Mouse (Mus musculus) bone marrow, adult 2 months (tissue): ENCODE data around the gene Katna1. TPM values are rescaled to one million over a fixed set of nuclear protein-coding genes. Genes with fewer than 3 reads are reported as not detected.

Source experiments
- H3K27ac ChIP-seq: fragments of 200-500 bp; 2 replicates; pipeline ENCODE4 v1.5.1; 2012; ENCODE audit warnings: low read depth, mild to moderate bottlenecking, control low read depth, inconsistent platforms, low read length; ENCODE audit not compliant: control insufficient read depth, poor library complexity, insufficient read depth
- H3K4me1 ChIP-seq: fragments of 200-500 bp; 2 replicates; pipeline ENCODE4 v1.6.1; 2011; ENCODE audit warnings: low read length; ENCODE audit not compliant: control insufficient read depth, insufficient read depth
- H3K4me3 ChIP-seq: fragments of 200-500 bp; replicated peaks from 2 replicates; pipeline ENCODE3; 2011; ENCODE audit warnings: mild to moderate bottlenecking, low read depth, low read length, control low read depth; ENCODE audit not compliant: control insufficient read depth
- CTCF ChIP-seq: fragments of 200-500 bp; IDR thresholded peaks from 2 replicates; pipeline ENCODE4 v1.5.1; 2011; ENCODE audit warnings: low read length, control low read depth; ENCODE audit not compliant: control insufficient read depth, insufficient read depth
- POLR2A ChIP-seq: fragments of 200-500 bp; IDR thresholded peaks from 2 replicates; pipeline ENCODE4 v1.6.1; 2011; ENCODE audit warnings: low read depth, mild to moderate bottlenecking, control low read depth, low read length, borderline replicate concordance; ENCODE audit not compliant: control insufficient read depth
- WGBS: fragments of 180-500 bp; shearing (Covaris S2); methylation state at CpG from one replicate; pipeline ENCODE4 v1.1.7; 2018; 5-methylcytosine and 5-hydroxymethylcytosine counted together
- polyA plus RNA-seq: library from polyadenylated mRNA; stranded (reverse); fragments of >200 nt; gene quantifications from 2 replicates; pipeline ENCODE4 v1.2.4, GENCODE M21; 2011; ENCODE audit warnings: low replicate concordance; ENCODE audit not compliant: missing spikeins, insufficient read depth, insufficient read length

Katna1 gene
- polyA plus RNA-seq, 1 experiment = 71.3 TPM

DNA sequence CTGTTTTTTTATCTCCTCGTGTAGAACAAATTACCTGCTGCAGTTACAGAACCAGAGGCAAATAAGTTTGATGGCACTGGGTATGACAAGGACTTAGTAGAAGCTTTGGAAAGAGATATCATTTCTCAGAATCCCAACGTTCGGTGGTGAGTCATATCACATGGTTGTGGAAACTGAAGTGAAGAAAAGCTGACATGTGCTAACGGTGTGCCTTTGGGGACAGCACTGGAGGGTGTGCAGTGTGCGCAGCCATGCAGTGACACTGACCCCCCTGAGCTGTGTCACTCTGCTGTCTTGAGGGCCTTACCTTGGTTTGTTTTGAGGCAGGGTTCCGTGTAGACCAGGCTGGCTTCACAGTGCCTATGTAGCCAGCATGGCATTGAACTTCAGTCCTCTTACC, 23.0 kb downstream of the Katna1 start:
- WGBS = 82% methylated on average over 6 of the region's 6 CpGs
- no peak overlapping the region for H3K27ac ChIP-seq
- H3K4me3 ChIP-seq = no peak overlapping the region
- TF ChIP-seq CTCF = no peak
- no peak for TF ChIP-seq POLR2A
- no peaks in the 10 kb centered on the region for H3K4me1 ChIP-seq

DNA sequence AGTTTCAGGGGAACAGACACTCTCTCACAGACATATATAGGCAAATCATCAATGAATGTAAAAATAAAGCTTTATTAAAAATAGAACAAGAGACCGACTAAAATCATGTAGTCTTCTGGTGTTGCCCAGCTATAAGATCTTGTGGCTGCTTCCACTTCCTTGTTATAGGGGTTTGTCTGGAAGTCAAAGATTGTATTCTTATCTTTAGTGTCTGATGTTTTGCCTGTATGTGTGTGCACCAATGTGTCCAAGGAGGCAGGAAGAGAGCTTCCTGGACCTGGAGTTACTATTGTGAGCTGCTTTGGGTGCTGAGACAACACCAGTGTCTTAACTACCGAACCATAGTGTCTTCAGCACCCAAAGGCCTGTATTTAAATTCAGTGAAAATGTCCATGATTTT, 31.7 kb downstream of the Katna1 start:
- Histone ChIP-seq H3K27ac (no peak overlapping the region), H3K4me3 (no peak overlapping the region), H3K4me1 (no peaks in the 10 kb centered on the region)
- WGBS = 59% methylated on average over 2 of the region's 2 CpGs
- TF ChIP-seq CTCF = no peak
- no peak for TF ChIP-seq POLR2A

DNA sequence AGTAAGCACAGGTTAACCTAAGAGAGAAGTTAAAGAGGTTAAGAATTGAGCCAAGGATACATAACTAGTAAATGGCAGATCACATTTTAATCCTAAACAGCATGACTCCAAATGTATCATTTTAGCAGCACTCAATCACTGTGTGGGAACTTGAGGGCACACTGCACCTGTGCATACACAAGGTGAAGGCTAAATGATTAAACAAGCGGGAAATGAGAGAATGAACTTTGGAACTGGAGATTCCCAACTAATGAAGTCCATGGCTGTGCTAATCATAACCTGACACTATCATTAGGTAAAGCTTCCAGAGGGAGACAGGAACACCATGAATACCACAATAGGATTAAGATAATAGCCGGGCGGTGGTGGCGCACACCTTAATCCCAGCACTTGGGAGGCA, 46.5 kb downstream of the Katna1 start:
- Histone ChIP-seq H3K4me3 (no peak overlapping the region), H3K27ac (no peak overlapping the region), H3K4me1 (no peaks in the 10 kb centered on the region)
- TF ChIP-seq POLR2A = no peak
- TF ChIP-seq CTCF = no peak
- 93% methylated on average over 4 of the region's 4 CpGs for WGBS

DNA sequence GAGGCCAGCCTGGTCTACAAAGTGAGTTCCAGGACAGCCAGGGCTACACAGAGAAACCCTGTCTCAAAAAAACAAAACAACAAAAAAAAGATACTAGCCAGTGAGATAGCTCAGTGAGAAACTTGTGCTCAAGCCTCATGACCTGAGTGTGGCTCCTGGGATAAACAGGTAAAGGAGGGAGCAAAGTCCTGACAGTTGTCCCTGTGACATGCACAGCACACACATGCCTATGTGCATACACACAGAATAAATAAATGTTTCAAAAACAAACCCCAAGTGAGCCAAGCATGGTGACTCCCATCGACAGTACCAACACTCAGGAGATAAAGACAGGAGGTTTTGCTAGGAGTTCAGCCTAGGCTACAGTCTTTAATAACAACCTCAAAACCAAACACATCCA, 47.0 kb downstream of the Katna1 start:
- 85% methylated on average over 1 of the region's 1 CpGs for WGBS
- no peaks in the 10 kb centered on the region for H3K4me1 ChIP-seq
- H3K4me3 ChIP-seq = no peak overlapping the region
- no peak overlapping the region for H3K27ac ChIP-seq
- TF ChIP-seq CTCF (no peak), POLR2A (no peak)

DNA sequence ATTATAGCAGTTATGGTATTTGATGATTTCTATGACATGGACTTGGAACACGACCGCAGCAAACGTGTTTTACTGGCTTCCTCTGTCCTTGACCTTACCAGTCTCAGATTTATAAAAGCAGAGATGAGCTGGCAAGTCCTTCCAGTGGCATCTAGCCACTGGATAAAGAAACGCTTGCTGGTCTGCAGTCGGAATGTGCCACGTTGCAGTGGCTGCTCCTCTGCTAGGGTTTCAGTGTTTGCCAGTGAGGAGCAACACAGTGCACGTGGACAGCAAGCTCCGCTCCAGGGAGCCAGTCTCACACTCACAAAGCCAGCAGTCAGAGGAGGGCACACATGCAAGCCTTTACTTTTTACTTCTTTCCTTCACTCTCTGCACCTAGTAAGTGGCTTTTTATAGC, 49.6 kb downstream of the Katna1 start:
- 89% methylated on average over 8 of the region's 8 CpGs for WGBS
- H3K4me1 ChIP-seq = no peaks in the 10 kb centered on the region; the same call in 1 of the 2 replicates
- no peak overlapping the region for H3K4me3 ChIP-seq
- no peak overlapping the region for H3K27ac ChIP-seq
- no peak for TF ChIP-seq CTCF

DNA sequence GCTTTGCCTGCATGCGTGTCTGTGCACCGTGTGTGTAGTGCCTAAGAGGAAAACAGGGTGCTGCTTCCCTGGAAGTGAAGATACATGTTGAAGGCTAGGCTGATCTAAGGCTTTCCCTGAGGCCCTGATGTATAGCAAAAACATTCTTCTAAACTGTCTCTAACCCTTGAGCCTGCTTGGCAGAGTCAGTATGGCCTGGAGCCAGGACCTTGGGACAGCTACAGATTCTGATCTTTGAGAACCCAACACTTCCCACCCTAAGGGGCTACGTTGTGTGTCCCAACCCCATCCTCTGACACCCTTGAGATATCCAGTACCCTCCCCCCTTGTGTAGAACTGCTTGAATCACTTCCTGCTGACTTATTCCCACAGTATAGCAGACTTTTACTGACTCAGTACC, 52.6 kb downstream of the Katna1 start:
- TF ChIP-seq POLR2A = no peak
- no peak for TF ChIP-seq CTCF
- Histone ChIP-seq H3K4me3 (no peak overlapping the region), H3K4me1 (no peaks in the 10 kb centered on the region; the same call in 1 of the 2 replicates), H3K27ac (no peak overlapping the region)
- 80% methylated on average over 3 of the region's 3 CpGs for WGBS

DNA sequence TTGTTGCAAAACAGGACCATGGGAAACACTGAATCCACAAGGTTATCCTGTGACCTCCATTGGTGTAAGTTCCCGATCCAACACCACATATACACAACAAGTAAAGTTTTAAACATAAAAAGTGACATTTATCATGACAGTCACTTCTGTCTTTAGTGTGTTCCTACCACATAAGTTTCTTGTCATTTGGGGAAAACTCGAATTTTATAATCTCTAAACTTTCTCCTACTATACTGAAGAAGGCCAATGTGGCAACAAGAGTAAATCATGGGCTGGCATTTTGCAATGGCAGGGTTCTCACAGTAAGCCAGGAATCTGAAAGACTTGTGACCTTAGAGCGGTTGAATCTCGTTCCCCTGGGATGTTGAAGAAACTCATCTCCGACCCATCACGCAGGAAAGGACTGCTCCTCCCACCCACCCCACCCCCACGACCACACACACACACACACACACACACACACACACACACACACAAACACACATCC, 54.0 kb downstream of the Katna1 start:
- WGBS = 19% methylated on average over 7 of the region's 7 CpGs
- TF ChIP-seq POLR2A = no peak
- no peak for TF ChIP-seq CTCF
- Histone ChIP-seq H3K4me3 (peak overlapping the region; percentile 89), H3K27ac (no peak overlapping the region; the same call in 1 of the 2 replicates), H3K4me1 (no peaks in the 10 kb centered on the region; the same call in 1 of the 2 replicates)

DNA sequence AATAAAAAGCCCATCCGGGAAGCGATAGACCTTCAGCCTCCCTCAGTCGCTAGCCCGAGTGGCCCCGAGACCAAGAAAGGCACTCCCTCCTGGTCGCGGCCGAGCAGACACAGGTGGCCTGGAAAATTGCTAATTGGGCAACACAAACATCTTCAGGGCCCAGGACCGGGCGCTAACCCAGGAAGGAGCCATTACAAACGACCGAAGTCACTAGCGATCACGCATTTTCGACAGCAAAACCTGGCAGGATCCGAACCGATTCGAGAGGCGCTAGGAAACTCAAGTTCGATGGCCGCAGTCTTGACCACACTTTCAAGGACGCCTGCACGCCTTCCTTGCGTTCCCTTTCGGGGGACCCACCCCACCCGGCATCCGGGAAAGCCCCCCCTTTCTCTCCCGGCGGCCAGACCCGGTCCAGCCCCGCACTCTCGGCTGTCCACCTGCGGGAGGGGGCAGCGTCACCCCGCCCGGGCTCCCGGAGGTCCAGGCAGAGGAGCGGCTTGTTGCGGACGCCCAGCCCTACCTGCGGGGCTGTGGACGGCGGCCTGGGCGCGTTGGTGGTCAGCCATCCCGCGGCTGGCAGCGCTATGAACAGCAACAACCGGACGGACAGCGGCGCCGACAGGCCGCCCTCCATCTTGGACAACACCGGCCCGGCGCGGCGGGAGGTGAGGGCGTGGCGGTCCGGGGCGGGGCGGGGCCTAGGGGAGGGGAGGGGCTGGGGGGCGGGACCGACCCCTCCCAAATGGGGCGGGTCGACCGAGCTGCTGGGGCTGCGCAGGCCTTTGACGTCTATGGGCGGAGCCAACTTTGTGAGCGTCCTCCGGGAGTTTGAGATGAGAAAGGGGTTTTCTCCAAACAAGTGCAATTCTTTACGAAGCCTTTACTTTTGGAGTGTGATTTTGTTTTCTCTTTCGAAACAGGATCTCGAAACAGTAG, 54.7 kb downstream of the Katna1 start:
- TF ChIP-seq CTCF (no peak), POLR2A (peak; percentile 58; the same call in 1 of the 2 replicates)
- Histone ChIP-seq H3K27ac (peak overlapping the region; percentile 73), H3K4me1 (no peaks in the 10 kb centered on the region; the same call in 1 of the 2 replicates), H3K4me3 (peak overlapping the region; percentile 89)
- WGBS = under 1% methylated on average over 74 of the region's 77 CpGs
